Mouse (Mus musculus): ENCODE measurements around the gene Sft2d2.

Gene Sft2d2

DNA sequence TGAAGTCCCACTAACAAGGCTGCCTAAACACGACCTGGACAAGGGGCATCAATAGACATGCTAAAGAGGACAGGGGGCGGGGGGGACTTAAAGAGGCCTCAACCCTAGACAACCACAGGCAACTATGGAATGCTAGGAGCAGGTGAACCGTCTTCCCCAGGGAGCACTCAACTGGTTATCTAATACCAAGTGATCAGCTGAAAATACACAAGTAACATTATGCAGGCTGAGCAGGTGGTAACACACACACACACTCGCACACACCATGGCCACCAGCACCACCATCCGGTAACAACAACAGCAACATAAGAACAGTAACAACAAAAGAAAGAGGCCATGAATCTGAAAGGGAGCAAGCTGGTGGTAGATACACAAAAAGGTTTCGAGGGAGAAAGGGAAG, 4.2 kb downstream of the Sft2d2 start:
- no peak for DNase-seq

GRCm38 (mm10) chr1:165188806-165189580, 5.2 kb downstream of the Sft2d2 start:
- DNase-seq, result no peak

- no peak for DNase-seq
Observed at GRCm38 (mm10) chr1:165187357-165187756, 6.9 kb downstream of the Sft2d2 start.

- DNase-seq, result no peak
Observed at GRCm38 (mm10) chr1:165186491-165186890, 7.7 kb downstream of the Sft2d2 start.

DNA sequence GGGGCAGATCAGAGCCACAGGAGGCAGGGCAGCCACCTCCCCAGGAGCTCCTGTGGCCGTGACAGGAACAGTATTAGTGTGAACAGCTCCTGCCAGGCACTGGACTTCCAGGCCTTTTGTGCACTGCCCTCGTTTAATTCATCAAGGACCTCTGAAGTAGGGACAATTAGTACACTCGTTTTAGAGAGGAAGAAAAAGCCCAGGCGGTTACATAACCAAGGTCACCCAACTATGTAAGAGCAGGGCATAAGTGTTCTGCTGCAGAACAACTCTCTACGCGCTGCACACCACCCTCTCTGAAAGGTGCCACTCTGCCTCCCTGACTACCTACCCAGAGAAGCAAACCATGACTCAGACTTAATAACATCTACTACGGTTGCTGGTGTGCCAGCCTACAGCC, 9.1 kb downstream of the Sft2d2 start:
- no peak for DNase-seq

DNA sequence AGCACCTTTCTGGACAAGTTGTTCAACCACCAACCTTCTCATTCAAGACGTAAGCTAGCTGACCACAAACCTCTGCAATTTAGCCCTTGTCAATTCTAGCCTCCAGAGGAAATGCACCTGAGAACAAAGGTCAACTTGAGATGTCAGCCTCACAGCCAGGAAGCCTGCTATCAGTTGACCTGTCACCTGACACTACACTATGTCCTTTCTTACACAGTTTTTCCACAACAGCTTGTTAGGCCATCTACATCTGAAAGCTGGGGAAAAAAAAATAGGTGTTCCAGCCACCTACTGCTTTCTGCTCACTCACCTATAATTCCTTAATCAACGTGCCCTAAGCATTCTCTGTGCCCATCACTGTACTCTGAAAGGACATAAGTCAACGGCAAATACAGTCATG, 10.1 kb downstream of the Sft2d2 start:
- DNase-seq, result no peak

GRCm38 (mm10) chr1:165183400-165183799, 10.8 kb downstream of the Sft2d2 start:
- no peak for DNase-seq

DNA sequence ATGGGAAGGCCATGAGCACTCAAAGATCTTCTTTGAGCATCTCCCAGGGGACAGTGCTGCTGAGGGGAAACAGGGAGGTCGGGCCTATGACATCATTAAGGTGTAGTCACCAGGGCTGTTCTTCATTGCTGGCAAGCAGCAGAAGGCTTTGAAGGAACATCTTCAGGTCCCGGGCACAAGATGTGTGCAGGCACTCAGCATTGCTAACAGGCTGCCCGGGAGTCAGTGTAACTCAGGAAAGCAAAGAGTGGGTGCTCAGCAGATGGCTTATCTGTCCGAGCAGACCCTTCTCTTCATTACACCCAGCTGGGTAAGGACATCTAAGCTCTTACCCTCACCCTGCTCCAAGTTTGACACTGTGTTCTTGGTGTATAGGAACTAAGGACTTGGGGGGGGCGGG, 14.9 kb downstream of the Sft2d2 start:
- DNase-seq, result no peak

DNA sequence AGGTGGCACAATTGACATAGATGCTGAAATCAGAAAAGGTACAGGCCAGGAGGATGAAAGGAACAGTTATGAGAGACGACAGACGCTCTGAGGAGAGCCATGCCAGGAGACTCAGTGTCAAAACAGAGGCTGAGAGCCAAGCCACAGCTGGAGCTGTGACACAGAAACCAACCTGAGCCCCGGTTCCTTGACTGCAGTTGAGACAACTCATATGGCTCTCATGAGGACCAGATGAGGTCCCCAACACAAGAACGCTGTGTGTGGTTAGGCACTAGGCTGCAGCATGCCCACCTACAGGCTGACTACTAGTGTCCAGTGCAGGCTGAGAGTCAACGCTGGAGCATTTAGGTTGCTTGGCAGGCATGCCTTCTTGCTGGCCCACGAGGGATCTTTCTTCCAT, 16.2 kb downstream of the Sft2d2 start:
- no peak for DNase-seq

- DNase-seq, result no peak
Observed at GRCm38 (mm10) chr1:165174059-165174616, 20.1 kb downstream of the Sft2d2 start.

DNA sequence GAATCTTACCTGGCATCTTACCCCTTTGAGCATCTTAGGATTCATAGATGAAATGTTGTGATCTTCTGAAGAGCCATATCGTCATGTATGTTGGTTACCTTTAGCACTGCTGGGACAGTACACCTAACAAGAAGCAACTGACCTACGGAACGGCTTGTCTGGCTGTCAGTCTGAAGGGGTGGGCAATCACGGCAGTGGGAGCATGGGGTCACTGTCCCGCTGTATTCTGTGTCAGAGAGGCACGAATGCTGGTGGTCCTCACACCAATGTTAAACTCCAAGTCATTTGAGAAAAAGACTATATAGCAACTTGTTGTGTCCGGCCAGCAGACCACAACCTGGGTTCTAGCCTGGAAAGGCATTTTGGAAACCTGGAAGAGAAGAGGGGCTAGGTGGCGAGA, 23.0 kb downstream of the Sft2d2 start:
- DNase-seq, result no peak

GRCm38 (mm10) chr1:165170157-165170556, 24.1 kb downstream of the Sft2d2 start:
- DNase-seq, result no peak

GRCm38 (mm10) chr1:165169462-165169861, 24.8 kb downstream of the Sft2d2 start:
- no peak for DNase-seq

GRCm38 (mm10) chr1:165164920-165165319, 29.3 kb downstream of the Sft2d2 start:
- no peak for DNase-seq

GRCm38 (mm10) chr1:165160723-165161405, 33.4 kb downstream of the Sft2d2 start, which contains the start of gene Tbx19:
Gene Tbx19 (minus strand): TSS chr1:165160773.
- no peak for DNase-seq

DNA sequence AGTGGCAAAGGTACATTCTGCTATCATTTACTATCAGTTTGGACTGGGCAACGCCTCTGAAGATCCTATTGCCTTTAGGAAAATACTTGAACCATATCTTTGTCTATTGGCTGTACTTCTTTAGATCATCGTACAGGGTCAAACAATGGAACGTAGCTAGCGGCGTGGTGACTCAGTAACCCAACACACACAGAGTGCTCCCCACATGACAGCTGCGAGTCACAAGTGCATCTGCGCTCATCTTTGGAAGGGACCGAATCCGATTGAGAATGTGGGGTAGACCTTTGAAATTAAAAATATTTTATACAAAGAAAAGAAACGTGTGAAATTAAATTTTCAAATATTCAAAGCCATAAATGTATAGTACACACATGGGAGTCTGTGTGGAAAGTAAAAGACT, 35.4 kb downstream of the Sft2d2 start:
- no peak for DNase-seq

- no peak for DNase-seq
Observed at GRCm38 (mm10) chr1:165154162-165154561, 40.1 kb downstream of the Sft2d2 start.

DNA sequence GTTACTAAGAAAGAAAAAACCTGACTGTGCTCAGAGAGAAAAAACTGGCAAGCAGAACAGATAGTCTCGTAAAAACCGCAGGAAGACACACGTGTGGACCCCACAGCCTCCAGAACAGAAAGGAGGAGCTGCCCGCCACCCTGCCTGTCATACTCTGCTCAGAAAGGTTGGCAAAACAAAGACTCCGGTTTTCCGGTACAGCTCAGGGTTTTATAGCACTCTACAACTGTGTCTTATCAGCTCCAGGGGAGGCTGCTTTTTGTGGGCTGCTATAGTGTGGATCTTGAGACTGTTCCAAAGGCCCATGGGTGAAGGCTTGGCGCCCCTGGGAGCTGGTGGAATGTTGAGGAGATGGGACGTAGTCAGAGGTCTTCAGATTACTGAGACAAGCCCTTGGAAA, 43.0 kb downstream of the Sft2d2 start:
- no peak for DNase-seq

DNA sequence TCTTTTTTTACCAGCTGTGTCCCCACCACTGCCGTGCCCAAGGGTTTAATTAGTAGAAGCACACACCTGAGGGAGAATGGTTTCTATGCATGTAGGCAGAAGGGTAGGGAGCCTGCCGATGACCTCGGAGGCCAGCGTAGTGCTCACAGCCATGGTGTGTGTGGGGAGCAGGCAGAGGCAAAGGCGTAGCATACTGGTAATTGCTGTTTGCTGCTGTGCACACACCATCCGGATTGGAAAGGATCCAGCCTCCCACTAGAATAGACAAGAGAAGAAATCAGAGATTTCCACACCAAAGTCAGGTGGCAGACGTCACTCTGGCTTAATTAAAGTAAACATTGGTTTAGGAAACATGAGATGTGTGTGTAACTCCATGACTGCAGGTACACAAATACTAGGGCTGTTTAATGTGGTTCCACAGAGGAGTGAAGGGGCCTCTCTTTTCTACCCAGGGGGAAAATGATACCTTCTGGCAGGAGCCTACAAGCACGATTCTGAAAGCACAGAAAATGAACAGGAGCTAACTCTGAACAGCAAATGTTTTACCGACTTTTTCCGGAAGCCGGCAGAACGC, 51.8 kb downstream of the Sft2d2 start:
- DNase-seq, result no peak

DNA sequence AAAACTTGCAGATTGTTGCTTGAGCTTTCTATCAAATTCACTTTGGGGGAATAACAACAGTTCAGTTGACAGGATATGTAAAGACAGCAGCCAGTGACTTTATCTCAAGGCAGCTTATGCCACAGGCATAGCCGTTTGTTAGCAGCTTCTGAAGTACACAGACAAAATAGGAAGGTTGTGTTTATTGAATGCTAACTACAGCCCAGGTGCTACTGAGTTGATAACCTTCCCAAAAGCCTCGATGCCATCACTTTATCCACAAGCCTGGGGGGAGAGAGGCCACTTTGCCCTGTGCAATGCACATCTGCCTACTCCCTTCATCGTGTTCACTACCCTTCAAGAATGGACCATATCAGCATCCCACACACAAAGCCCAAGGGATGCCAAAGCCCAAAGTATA, 54.0 kb downstream of the Sft2d2 start:
- no peak for DNase-seq

DNA sequence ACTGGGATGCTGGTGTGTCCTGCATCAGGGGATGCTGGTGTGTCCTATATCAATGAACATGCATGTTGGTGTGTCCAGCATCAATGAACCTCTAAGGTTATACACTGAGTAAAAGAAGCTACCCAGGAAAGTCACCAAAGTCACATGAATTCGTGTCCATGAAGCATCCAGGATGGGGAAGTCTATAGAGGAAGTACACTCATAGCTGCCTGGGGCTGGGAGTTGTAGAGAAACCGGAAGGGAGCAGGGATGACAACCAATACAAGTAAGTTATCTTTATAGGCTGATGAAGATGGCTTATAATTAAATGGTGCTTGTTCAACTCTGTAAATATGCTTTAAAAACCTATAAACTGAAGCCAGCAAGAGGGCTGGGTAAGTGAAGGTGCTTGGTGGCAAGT, 60.4 kb downstream of the Sft2d2 start:
- no peak for DNase-seq

DNA sequence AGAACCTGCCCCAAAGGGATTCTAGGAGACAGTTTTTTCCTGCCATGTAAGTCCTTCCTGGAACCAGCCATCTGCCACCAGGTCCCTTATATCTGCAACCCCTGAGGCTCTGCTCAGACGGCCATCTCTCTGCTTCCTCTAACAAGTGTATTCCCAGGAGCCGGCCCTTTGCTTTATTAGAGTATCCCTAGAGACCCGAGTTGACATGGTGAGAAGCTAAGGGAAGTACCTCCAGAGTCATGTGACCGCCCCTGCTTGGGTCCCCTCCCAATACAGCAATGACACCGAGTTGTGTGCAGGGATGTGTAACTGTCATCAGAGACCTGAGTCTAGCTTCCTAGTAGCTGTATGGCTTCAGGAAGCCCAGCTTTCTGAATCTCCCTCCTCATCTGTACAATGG, 61.0 kb downstream of the Sft2d2 start:
- no peak for DNase-seq

- peak; percentile 86 for DNase-seq
Observed at GRCm38 (mm10) chr1:165132187-165132877, 61.9 kb downstream of the Sft2d2 start.
